10 mouse cellular contexts compared by ENCODE assay signal in the genomic region with DNA sequence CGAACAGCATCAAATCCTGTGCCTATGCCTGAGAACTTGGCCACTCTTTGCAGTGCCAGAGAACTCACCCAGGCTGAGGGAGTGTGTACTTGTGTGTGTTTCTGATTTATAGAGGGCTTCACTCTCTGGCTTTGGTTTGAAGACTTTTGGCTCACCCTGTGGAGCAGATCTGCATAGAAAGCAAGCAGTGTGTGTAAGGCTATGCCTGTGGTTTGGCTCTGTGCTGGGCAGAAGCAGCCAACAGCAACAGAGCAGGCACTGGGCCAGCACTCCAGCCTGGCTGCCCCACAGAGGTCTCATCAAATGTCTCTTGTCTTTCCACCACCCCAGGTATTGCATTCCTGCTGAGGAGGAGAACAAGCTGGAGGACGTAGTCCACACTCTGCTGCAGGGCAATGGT.
DNase-seq lines count a peak whose midpoint lies in the region; ATAC-seq and TF ChIP-seq lines count a peak whose summit lies in the region.
"Had no signal": no experiment of that assay in that cellular context is flagged by ENCODE, and none has a peak within 500 bp of the region (broad histone marks: within the 10 kb centered on the region; RNA-seq: fewer than 3 reads in every experiment).

No protein-coding gene starts in this region.

- no peak for TF ChIP-seq EP300 in stomach, postnatal 0 days (optimal IDR thresholded peaks at IDR 0.05)
- no peak for TF ChIP-seq EP300 in heart, postnatal 0 days (IDR thresholded peaks at IDR 0.05; ENCODE audit: low read depth)

- no peak overlapping the region for H3K27ac ChIP-seq in forebrain, embryonic 16.5 days (ENCODE audit: low read length)
- no peak overlapping the region for H3K27ac ChIP-seq in forebrain, embryonic 10.5 days
- no peak overlapping the region for H3K27ac ChIP-seq in stomach, embryonic 16.5 days (ENCODE audit: low read length)
- no peak overlapping the region for H3K27ac ChIP-seq in stomach, postnatal 0 days (replicated peaks)
- no peak overlapping the region for H3K27ac ChIP-seq in heart, postnatal 0 days (ENCODE audit: low read depth)
- no peak overlapping the region for H3K27ac ChIP-seq in midbrain, postnatal 0 days (ENCODE audit: low read depth, low read length)
- no peak overlapping the region for H3K27ac ChIP-seq in liver, embryonic 11.5 days (ENCODE audit: low read depth, low read length)
- no peak overlapping the region for H3K27ac ChIP-seq in layer of hippocampus, adult 2 months

- no peak for TF ChIP-seq CTCF in stomach, postnatal 0 days (IDR thresholded peaks at IDR 0.05; ENCODE audit: low read depth)
- no peak for TF ChIP-seq CTCF in heart, postnatal 0 days (IDR thresholded peaks at IDR 0.05; ENCODE audit: low read depth)
- TF ChIP-seq CTCF in midbrain, postnatal 0 days (IDR thresholded peaks at IDR 0.05), result no peak
- no peak for TF ChIP-seq CTCF in layer of hippocampus, adult 2 months (conservative IDR thresholded peaks at IDR 0.05)

- H3K4me1 ChIP-seq in forebrain, embryonic 16.5 days (replicated peaks; ENCODE audit: control insufficient read depth, insufficient read depth, low read length), result peaks cover 13% of the 10 kb centered on the region
- H3K4me1 ChIP-seq in forebrain, embryonic 10.5 days, result peaks cover 5% of the 10 kb centered on the region
- peaks cover 11% of the 10 kb centered on the region; the same call in 1 of the 2 replicates for H3K4me1 ChIP-seq in stomach, embryonic 16.5 days (ENCODE audit: control insufficient read depth, insufficient read depth, low read length)
- no peaks in the 10 kb centered on the region for H3K4me1 ChIP-seq in stomach, postnatal 0 days (replicated peaks; ENCODE audit: control insufficient read depth, insufficient read depth)
- peaks cover 36% of the 10 kb centered on the region for H3K4me1 ChIP-seq in heart, postnatal 0 days (ENCODE audit: control insufficient read depth, insufficient read depth)
- no peaks in the 10 kb centered on the region for H3K4me1 ChIP-seq in midbrain, postnatal 0 days (ENCODE audit: insufficient read depth, low read length)
- peaks cover 8% of the 10 kb centered on the region; the same call in 1 of the 2 replicates for H3K4me1 ChIP-seq in liver, embryonic 11.5 days (replicated peaks; ENCODE audit: control insufficient read depth, insufficient read depth, low read length)

- H3K4me2 ChIP-seq in forebrain, embryonic 16.5 days (ENCODE audit: low read length), result no peak overlapping the region
- H3K4me2 ChIP-seq in stomach, embryonic 16.5 days (ENCODE audit: low read depth, low read length), result no peak overlapping the region
- no peak overlapping the region for H3K4me2 ChIP-seq in stomach, postnatal 0 days (replicated peaks; ENCODE audit: low read depth)
- no peak overlapping the region for H3K4me2 ChIP-seq in heart, postnatal 0 days (ENCODE audit: low read depth, low read length)
- no peak overlapping the region for H3K4me2 ChIP-seq in midbrain, postnatal 0 days (ENCODE audit: low read depth, low read length, poor library complexity, severe bottlenecking)
- H3K4me2 ChIP-seq in liver, embryonic 11.5 days, result no peak overlapping the region

- peak; percentile 36; the same call in 1 of the 2 replicates for ATAC-seq in forebrain, embryonic 16.5 days
- ATAC-seq in stomach, embryonic 16.5 days (ENCODE audit: insufficient read depth, low FRiP score), result peak; percentile 34; the same call in 1 of the 2 replicates
- no peak for ATAC-seq in stomach, postnatal 0 days (ENCODE audit: low FRiP score, low TSS enrichment)
- ATAC-seq in heart, postnatal 0 days (ENCODE audit: insufficient read depth, low read depth), result no peak
- 0 out of 2 replicates have a peak, but pooled peaks have one; percentile 45 for ATAC-seq in midbrain, postnatal 0 days (ENCODE audit: low FRiP score)
- no peak for ATAC-seq in liver, embryonic 11.5 days (replicated peaks; ENCODE audit: low FRiP score)

- H3K9me3 ChIP-seq in forebrain, embryonic 16.5 days (ENCODE audit: control insufficient read depth, low read length), result no peaks in the 10 kb centered on the region
- H3K9me3 ChIP-seq in forebrain, embryonic 10.5 days, result no peaks in the 10 kb centered on the region
- no peaks in the 10 kb centered on the region for H3K9me3 ChIP-seq in stomach, embryonic 16.5 days (replicated peaks; ENCODE audit: control insufficient read depth, low read length)
- no peaks in the 10 kb centered on the region for H3K9me3 ChIP-seq in stomach, postnatal 0 days (ENCODE audit: control insufficient read depth, low read length)
- no peaks in the 10 kb centered on the region for H3K9me3 ChIP-seq in heart, postnatal 0 days (replicated peaks; ENCODE audit: control insufficient read depth, low read length)
- no peaks in the 10 kb centered on the region for H3K9me3 ChIP-seq in midbrain, postnatal 0 days (ENCODE audit: low read length)
- H3K9me3 ChIP-seq in liver, embryonic 11.5 days (ENCODE audit: control insufficient read depth, low read length), result no peaks in the 10 kb centered on the region
- H3K9me3 ChIP-seq: megakaryocyte, embryonic 14.5 days had no signal

- 73% methylated on average over 2 of the region's 2 CpGs for WGBS in forebrain, embryonic 16.5 days
- 92% methylated on average over 2 of the region's 2 CpGs for WGBS in forebrain, embryonic 10.5 days
- 76% methylated on average over 2 of the region's 2 CpGs for WGBS in stomach, embryonic 16.5 days
- 60% methylated on average over 2 of the region's 2 CpGs for WGBS in stomach, postnatal 0 days
- 67% methylated on average over 2 of the region's 2 CpGs for WGBS in heart, postnatal 0 days
- 67% methylated on average over 2 of the region's 2 CpGs for WGBS in midbrain, postnatal 0 days
- WGBS in liver, embryonic 11.5 days, result 100% methylated on average over 2 of the region's 2 CpGs

- no peaks in the 10 kb centered on the region for H3K27me3 ChIP-seq in forebrain, embryonic 16.5 days (replicated peaks; ENCODE audit: control insufficient read depth, insufficient read depth, low read length)
- H3K27me3 ChIP-seq in forebrain, embryonic 10.5 days (ENCODE audit: poor library complexity, severe bottlenecking), result no peaks in the 10 kb centered on the region
- H3K27me3 ChIP-seq in stomach, embryonic 16.5 days (ENCODE audit: control insufficient read depth, insufficient read depth, low read length), result no peaks in the 10 kb centered on the region
- no peaks in the 10 kb centered on the region for H3K27me3 ChIP-seq in stomach, postnatal 0 days (ENCODE audit: control insufficient read depth, insufficient read depth, low read length)
- H3K27me3 ChIP-seq in heart, postnatal 0 days (ENCODE audit: control insufficient read depth, insufficient read depth, low read length), result no peaks in the 10 kb centered on the region
- no peaks in the 10 kb centered on the region for H3K27me3 ChIP-seq in midbrain, postnatal 0 days (ENCODE audit: insufficient read depth, low read length)
- H3K27me3 ChIP-seq in liver, embryonic 11.5 days (replicated peaks; ENCODE audit: control insufficient read depth, insufficient read depth, low read length), result no peaks in the 10 kb centered on the region
- H3K27me3 ChIP-seq: CH12.LX; megakaryocyte, embryonic 14.5 days had no signal

- peaks cover 34% of the 10 kb centered on the region for H3K36me3 ChIP-seq in forebrain, embryonic 16.5 days (ENCODE audit: control insufficient read depth, insufficient read depth)
- peaks cover 100% of the 10 kb centered on the region for H3K36me3 ChIP-seq in forebrain, embryonic 10.5 days (replicated peaks)
- H3K36me3 ChIP-seq in stomach, embryonic 16.5 days (ENCODE audit: control insufficient read depth, insufficient read depth, low read length), result peaks cover 17% of the 10 kb centered on the region; the same call in 1 of the 2 replicates
- H3K36me3 ChIP-seq in stomach, postnatal 0 days (ENCODE audit: control insufficient read depth, insufficient read depth, low read length), result peaks cover 17% of the 10 kb centered on the region
- peaks cover 76% of the 10 kb centered on the region for H3K36me3 ChIP-seq in heart, postnatal 0 days (replicated peaks; ENCODE audit: control insufficient read depth, insufficient read depth, low read length)
- peaks cover 63% of the 10 kb centered on the region for H3K36me3 ChIP-seq in midbrain, postnatal 0 days (ENCODE audit: insufficient read depth, low read length)
- peaks cover 28% of the 10 kb centered on the region for H3K36me3 ChIP-seq in liver, embryonic 11.5 days (ENCODE audit: control insufficient read depth, insufficient read depth, low read length)

- H3K4me3 ChIP-seq in forebrain, embryonic 16.5 days (replicated peaks; ENCODE audit: low read length), result no peak overlapping the region
- H3K4me3 ChIP-seq in forebrain, embryonic 10.5 days, result no peak overlapping the region
- no peak overlapping the region for H3K4me3 ChIP-seq in stomach, embryonic 16.5 days (replicated peaks; ENCODE audit: low read length)
- H3K4me3 ChIP-seq in stomach, postnatal 0 days (ENCODE audit: low read depth, low read length), result no peak overlapping the region
- no peak overlapping the region for H3K4me3 ChIP-seq in heart, postnatal 0 days (ENCODE audit: low read depth, low read length)
- no peak overlapping the region for H3K4me3 ChIP-seq in midbrain, postnatal 0 days (ENCODE audit: low read depth, low read length)
- no peak overlapping the region for H3K4me3 ChIP-seq in liver, embryonic 11.5 days (ENCODE audit: low read depth, low read length)
- no peak overlapping the region for H3K4me3 ChIP-seq in layer of hippocampus, adult 2 months
- H3K4me3 ChIP-seq: megakaryocyte, embryonic 14.5 days had no signal

- no peak overlapping the region for H3K9ac ChIP-seq in forebrain, embryonic 16.5 days (replicated peaks; ENCODE audit: low read depth, low read length)
- H3K9ac ChIP-seq in stomach, embryonic 16.5 days (ENCODE audit: low read length), result no peak overlapping the region
- H3K9ac ChIP-seq in stomach, postnatal 0 days (ENCODE audit: low read length), result no peak overlapping the region
- H3K9ac ChIP-seq in heart, postnatal 0 days (replicated peaks; ENCODE audit: low read depth, low read length), result 0 out of 2 replicates have a peak overlapping the region, but pooled peaks have one; percentile 26
- no peak overlapping the region for H3K9ac ChIP-seq in midbrain, postnatal 0 days (replicated peaks; ENCODE audit: low read length, poor library complexity, severe bottlenecking)
- no peak overlapping the region for H3K9ac ChIP-seq in liver, embryonic 11.5 days (ENCODE audit: low read depth, low read length)

- DNase-seq in forebrain, embryonic 10.5 days (ENCODE audit: extremely low spot score, low spot score), result no peak
- DNase-seq in stomach, postnatal 0 days (ENCODE audit: low spot score), result no peak
- no peak for DNase-seq in heart, postnatal 0 days (ENCODE audit: low spot score)
- DNase-seq in midbrain, postnatal 0 days (ENCODE audit: low spot score), result peak; percentile 77
- DNase-seq in liver, embryonic 11.5 days (ENCODE audit: low spot score), result no peak
- DNase-seq in layer of hippocampus, adult 2 months (ENCODE audit: low spot score in 2 of 2), result no peak

Comparison
In these comparisons a context has a peak if more than half of its experiments do, and no peak if none do; other contexts are left out.
1. ATAC-seq: peak in forebrain, embryonic 16.5 days (single experiment), stomach, embryonic 16.5 days (single experiment) and midbrain, postnatal 0 days (single experiment); none in stomach, postnatal 0 days (single experiment), heart, postnatal 0 days (single experiment) and liver, embryonic 11.5 days (single experiment).